Mouse (Mus musculus): Measurements from ENCODE around the gene Gabrg3.

GRCm38 (mm10) chr7:56997713-56998624 is 389.0 kb downstream of the Gabrg3 start:
- TF ChIP-seq POLR2A (IDR thresholded peaks at IDR 0.05; ENCODE audit: insufficient read depth, low read depth, low read length), result no peak
- TF ChIP-seq EP300 (IDR thresholded peaks at IDR 0.05; ENCODE audit: insufficient read depth, low read depth, low read length), result no peak
- TF ChIP-seq CTCF (IDR thresholded peaks at IDR 0.05), result no peak
